Mouse (Mus musculus): ENCODE measurements around the gene Pak2.
A peak's percentile ranks its signal among the peaks of the same experiment; 100 is the strongest.

- no peak for TF ChIP-seq EP300 (IDR thresholded peaks at IDR 0.05; ENCODE audit: insufficient read depth, low read depth, low read length)
- peak; percentile 46 for TF ChIP-seq CTCF (IDR thresholded peaks at IDR 0.05; ENCODE audit: low read depth, low read length)
- no peak for TF ChIP-seq POLR2A (IDR thresholded peaks at IDR 0.05; ENCODE audit: insufficient read depth, low read length)
Measured at GRCm38 (mm10) chr16:32105698-32106097, 26.6 kb upstream of the Pak2 start.
